Mouse (Mus musculus): Measurements from ENCODE around the gene Art2b.

DNA sequence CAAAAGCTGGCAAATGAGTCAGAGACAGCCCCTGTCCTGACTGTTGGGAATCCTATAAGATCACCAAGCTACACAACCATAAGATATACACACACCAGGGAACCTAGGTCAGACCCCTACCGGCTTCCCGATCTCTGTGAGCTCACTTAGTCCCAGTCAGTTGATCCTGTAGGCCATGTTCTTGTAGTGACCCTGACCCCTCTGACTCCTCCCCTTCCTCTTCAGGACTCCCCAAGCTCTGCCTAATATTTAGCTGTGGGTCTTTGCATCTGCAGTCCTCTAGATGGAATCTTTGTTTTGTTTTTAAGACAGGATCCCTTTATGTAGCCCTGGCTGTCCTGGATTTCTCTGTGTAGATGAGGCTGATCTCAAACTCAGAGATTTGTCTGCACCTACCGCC is 36.1 kb downstream of the Art2b start:
- TF ChIP-seq POLR2A (IDR thresholded peaks at IDR 0.05; ENCODE audit: control insufficient read depth, extremely low read depth, insufficient read depth, low read length, poor library complexity) (no peak), CTCF (IDR thresholded peaks at IDR 0.05; ENCODE audit: borderline replicate concordance, control insufficient read depth, extremely low read depth, insufficient read depth, low read length, poor library complexity) (no peak)

Measured in thymus, adult 2 months (tissue).